Mouse (Mus musculus) brain, embryonic 14.5 days (tissue): Measurements from ENCODE around the gene Lpxn. TPM values are rescaled to one million over a fixed set of nuclear protein-coding genes. Genes with fewer than 3 reads are reported as not detected.

Experiments
- DNase-seq: peaks from one replicate; pipeline ENCODE4 v3.0.0-alpha.2; 2011; ENCODE audit warnings: low read depth
- CTCF ChIP-seq: fragments of 200-500 bp; IDR thresholded peaks from 2 replicates; pipeline ENCODE4 v1.5.1; 2012; ENCODE audit warnings: inconsistent platforms, mild to moderate bottlenecking, moderate library complexity, borderline replicate concordance; ENCODE audit not compliant: insufficient read depth, insufficient read length; ENCODE audit errors: extremely low read depth
- POLR2A ChIP-seq: fragments of 200-500 bp; IDR thresholded peaks from 2 replicates; pipeline ENCODE4 v1.6.1; 2012; ENCODE audit warnings: mild to moderate bottlenecking, inconsistent platforms, borderline replicate concordance; ENCODE audit not compliant: poor library complexity, insufficient read depth, insufficient read length, severe bottlenecking; ENCODE audit errors: extremely low read depth
- polyA plus RNA-seq: library from polyadenylated mRNA; depleted of rRNA; stranded (reverse); fragments of >200 nt; gene quantifications from 2 replicates; pipeline ENCODE4 v1.2.3, GENCODE M21; 2012; rRNA removed

The Lpxn gene
- 1.4 and 1.6 TPM in 2 replicates for polyA plus RNA-seq

GRCm38 (mm10) chr19:12795511-12796327 is at the start of gene Lpxn, which contains the start of gene Zfp91:
TSS of gene Lpxn (plus strand) at chr19:12796193.
TSS of gene Zfp91 (minus strand) at chr19:12796126.
- DNase-seq = peak; percentile 100
- peak; percentile 51 for TF ChIP-seq POLR2A
- no peak for TF ChIP-seq CTCF

- DNase-seq = no peak
- TF ChIP-seq POLR2A = no peak
Measured at GRCm38 (mm10) chr19:12756286-12756685, 39.7 kb upstream of the Lpxn start.

- no peak for DNase-seq
- no peak for TF ChIP-seq CTCF
- no peak for TF ChIP-seq POLR2A
Measured at GRCm38 (mm10) chr19:12758936-12759478, 37.0 kb upstream of the Lpxn start.

- peak; percentile 78 for DNase-seq
- TF ChIP-seq CTCF (no peak), POLR2A (no peak)
Measured at GRCm38 (mm10) chr19:12759656-12760055, 36.3 kb upstream of the Lpxn start.

GRCm38 (mm10) chr19:12762212-12763130 is 33.5 kb upstream of the Lpxn start:
- no peak for TF ChIP-seq POLR2A
- no peak for TF ChIP-seq CTCF
- DNase-seq = no peak

GRCm38 (mm10) chr19:12765308-12765707 is 30.7 kb upstream of the Lpxn start, which contains the start of gene Cntf:
TSS of gene Cntf (minus strand) at chr19:12765632.
- TF ChIP-seq CTCF (no peak), POLR2A (no peak)
- no peak for DNase-seq

GRCm38 (mm10) chr19:12770888-12771287 is 25.1 kb upstream of the Lpxn start:
- DNase-seq = no peak
- TF ChIP-seq POLR2A (no peak), CTCF (no peak)

GRCm38 (mm10) chr19:12780437-12780836 is 15.6 kb upstream of the Lpxn start:
- DNase-seq = no peak
- TF ChIP-seq POLR2A (no peak), CTCF (no peak)

- no peak for DNase-seq
- TF ChIP-seq POLR2A (no peak), CTCF (no peak)
Measured at GRCm38 (mm10) chr19:12786803-12787395, 9.1 kb upstream of the Lpxn start.

GRCm38 (mm10) chr19:12787721-12788120 is 8.3 kb upstream of the Lpxn start:
- no peak for DNase-seq
- TF ChIP-seq POLR2A (no peak), CTCF (no peak)

GRCm38 (mm10) chr19:12792374-12792773 is 3.6 kb upstream of the Lpxn start:
- DNase-seq = no peak
- no peak for TF ChIP-seq CTCF
- TF ChIP-seq POLR2A = no peak
